Mouse (Mus musculus) A20 (cell line): ENCODE results near the gene Trhr2.

Source experiments
- DNase-seq: peaks from one replicate; pipeline ENCODE4 v3.0.0-alpha.2; 2011; ENCODE audit warnings: low read depth, low spot score

The Trhr2 gene

DNA sequence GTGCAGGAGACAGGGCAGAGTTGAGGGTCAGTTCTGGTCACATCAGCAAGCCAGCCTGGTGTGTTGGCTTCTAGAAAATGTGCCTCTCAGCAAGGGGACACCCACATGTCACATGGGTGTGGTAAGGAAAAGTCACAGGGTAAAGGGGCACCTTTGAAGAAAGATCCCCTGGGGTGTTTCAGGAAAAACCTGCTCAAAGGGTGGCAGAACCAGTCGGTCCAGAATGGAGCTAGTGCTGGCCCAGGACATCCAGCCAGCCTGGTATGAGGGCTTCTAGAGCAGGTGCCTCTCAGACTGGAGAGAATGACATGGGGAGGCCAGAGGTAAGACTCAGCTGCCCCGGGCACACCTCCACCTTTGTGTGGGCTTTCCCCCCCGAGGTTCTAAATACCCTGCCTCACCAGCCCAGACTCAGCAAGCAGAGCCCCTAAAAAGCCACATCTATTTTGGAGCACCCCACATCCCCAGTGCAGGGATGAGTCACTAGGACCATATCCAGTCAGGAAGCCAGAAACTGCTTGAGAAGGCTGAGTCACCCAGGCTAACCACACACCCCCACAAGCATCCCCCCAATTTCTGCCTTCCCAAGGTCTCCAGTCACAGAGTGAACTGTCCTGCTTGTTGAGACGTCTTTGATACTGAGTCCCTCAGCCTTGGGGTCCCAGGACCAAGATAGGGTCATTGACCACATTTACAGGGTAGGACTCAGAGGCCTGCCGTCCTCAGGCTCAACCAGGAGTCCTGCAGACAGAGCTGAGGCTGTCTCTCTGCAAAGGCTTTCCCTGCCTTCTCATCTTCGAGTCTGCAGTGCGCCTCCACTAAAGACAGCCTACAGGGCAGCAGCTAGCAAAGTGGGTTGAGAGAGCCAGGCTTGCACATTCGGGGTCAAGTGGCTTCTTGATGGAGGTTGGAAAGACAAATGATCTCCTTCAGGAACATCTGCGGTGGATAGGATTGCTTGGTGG is 4.6 kb downstream of the Trhr2 start:
- DNase-seq, result no peak

DNA sequence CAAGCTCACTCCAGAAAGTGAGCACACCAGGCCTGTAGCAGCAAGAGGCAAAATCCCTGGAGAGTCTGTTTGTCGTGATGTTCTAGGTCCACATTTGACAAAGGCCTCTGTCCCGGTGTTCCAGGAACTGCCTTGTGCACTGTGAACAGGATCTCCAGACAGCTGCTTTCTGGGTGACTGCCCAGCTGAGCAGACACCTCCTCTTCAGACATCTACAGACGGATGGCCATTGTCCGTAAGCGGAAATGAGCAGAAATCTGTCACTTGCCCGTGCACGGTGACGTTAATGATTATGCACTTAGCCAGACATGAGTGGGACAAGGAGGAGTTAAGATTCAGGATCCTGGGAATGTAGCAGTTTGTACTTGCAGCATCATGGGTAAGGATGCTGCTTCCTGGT is 6.4 kb downstream of the Trhr2 start:
- DNase-seq, result no peak

GRCm38 (mm10) chr8:122350309-122351089 is 10.0 kb downstream of the Trhr2 start:
- DNase-seq, result no peak

DNA sequence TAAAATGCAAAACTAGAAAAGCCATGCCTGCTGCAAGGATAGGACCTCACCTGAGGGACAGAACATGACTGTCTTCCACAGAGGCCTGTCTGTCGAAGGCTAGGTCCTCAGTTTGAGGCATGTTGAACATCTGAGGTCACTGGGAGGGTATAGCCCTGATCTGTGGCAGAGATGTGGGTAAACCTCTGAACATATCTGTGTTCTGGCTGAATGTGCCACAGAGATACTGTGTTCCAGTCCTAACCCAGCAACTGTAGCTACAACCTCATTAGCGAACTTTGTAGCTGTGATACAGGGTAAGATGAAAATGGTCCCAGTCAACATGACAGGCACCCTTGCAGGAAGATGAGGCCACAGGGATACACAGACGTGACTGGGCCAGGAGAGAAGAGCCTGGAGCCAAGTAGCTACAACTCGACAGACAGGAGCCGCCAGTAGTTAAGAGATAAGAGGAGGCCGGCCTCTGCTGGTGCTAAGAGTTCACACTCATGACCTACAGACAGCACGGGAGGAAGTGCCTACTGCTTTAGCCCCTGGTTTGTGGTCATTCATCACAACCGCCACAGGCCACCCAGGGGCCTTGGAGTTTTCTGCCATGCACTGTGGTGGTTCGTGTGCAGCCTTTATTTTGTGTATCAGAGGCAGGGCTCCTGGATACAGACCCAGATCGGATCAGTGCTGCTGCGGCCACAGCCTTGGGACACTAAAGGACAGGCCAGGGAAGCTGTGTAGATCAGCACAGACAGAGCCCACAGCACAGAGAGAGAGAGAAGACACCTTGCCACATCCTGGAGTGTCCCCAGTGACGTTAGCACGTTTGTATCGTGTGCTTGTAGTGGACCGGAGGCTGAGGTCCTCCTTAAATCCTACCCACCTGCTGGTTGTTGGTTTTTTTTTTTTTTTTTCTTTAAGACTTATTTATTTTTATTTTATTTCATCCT is 10.9 kb downstream of the Trhr2 start:
- no peak for DNase-seq

GRCm38 (mm10) chr8:122347811-122348552 is 12.6 kb downstream of the Trhr2 start:
- DNase-seq, result no peak

GRCm38 (mm10) chr8:122345181-122346095 is 15.1 kb downstream of the Trhr2 start:
- DNase-seq, result no peak

DNA sequence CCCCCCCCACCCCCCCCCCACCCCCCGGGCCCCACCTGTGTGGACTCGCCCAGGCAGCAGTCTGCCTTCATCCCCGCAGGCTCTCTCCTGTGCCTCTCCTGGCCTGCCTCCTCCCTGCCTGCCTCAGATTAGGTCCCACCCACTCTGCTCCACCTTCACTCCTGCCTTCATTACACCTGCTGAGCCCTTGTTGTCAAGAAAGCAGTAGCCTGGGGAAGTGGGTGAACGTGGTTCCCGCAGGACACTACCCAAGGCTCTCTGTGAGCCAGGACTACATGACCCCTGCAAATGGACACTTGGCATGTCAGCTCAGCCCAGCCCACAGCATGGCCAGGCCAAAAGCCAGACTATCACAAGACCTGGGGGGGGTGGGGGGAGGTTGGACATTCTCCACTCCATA is 16.3 kb downstream of the Trhr2 start:
- no peak for DNase-seq

DNA sequence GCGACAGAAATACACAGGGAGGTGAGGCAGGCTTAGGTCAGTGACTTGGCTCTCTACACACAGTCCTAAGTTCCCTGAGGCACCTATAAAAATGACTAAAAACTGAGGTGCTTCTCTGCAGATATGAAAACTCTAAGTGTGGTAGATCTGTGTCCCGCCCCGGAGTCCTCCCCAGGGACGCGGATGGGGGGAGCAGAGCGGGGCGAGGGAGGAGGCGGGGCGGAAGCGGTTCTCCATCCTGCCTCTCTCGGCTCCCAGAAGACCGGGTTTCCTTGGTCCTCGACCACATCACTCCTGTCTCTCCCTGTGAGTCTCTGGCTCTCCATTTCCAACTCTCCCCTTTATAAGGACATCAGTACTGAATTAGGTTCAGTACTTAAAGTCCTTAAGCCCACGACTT is 16.8 kb downstream of the Trhr2 start:
- DNase-seq, result no peak

DNA sequence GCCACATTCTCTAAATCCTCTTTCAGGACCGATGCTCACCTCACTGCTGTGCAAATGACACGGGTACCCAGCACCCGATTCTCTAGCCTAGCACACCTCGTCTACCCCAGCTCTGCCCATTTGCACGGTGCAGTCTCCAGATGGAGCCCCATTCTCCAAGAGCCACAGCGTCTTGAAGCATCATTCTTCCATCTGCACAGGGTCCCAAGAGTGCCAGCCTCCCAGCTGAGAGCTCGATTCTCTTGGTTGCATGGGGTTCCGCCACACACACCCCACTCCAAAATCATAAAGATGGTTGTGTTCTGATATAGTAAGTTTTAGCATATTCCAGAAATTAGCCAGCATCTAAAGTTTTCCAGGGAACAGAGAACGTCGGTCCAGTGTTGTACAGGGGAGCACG is 17.2 kb downstream of the Trhr2 start:
- DNase-seq, result no peak

DNA sequence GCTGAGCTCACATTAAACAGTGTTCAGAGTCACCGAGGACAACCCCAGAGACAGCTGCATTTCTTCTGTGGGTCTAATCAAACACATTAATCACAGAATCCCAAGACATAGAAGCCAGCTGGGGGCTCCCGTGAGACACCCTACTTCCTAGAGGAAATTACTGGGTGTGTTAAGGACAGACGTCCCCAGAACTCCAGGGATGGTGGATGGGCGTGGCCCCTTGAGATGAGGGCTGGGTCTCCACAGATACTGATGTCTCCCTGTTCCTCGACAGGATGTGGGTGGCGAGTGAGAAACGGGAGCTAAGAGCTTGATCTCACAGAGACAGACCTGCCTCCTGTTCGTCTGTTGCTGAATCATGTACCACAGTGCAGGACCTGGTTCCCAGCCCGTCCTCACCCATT is 17.7 kb downstream of the Trhr2 start:
- no peak for DNase-seq

- no peak for DNase-seq
Observed at GRCm38 (mm10) chr8:122342362-122342761, 18.2 kb downstream of the Trhr2 start.

- no peak for DNase-seq
Observed at GRCm38 (mm10) chr8:122341790-122342189, 18.8 kb downstream of the Trhr2 start.

DNA sequence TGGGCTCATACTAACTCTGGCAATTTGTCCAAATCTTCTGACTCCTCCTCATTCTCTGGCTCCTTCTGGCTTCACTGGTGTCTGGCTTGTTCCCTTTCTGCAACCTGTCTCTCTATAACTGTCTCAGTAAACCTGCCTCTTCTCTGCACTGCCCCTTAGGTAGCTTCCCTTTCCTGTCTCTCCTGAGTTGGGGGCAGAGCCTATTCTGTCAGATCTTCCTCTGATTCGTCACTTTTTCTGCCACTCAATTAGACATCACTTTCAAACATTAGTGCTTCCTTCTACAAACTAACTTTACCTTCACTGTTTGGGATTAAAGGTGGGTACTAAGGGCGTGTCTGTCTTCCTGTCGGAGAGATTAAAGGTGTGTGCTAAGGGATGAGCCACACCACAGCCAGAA is 19.8 kb downstream of the Trhr2 start:
- DNase-seq, result peak; percentile 45

GRCm38 (mm10) chr8:122338852-122339251 is 21.7 kb downstream of the Trhr2 start:
- no peak for DNase-seq

DNA sequence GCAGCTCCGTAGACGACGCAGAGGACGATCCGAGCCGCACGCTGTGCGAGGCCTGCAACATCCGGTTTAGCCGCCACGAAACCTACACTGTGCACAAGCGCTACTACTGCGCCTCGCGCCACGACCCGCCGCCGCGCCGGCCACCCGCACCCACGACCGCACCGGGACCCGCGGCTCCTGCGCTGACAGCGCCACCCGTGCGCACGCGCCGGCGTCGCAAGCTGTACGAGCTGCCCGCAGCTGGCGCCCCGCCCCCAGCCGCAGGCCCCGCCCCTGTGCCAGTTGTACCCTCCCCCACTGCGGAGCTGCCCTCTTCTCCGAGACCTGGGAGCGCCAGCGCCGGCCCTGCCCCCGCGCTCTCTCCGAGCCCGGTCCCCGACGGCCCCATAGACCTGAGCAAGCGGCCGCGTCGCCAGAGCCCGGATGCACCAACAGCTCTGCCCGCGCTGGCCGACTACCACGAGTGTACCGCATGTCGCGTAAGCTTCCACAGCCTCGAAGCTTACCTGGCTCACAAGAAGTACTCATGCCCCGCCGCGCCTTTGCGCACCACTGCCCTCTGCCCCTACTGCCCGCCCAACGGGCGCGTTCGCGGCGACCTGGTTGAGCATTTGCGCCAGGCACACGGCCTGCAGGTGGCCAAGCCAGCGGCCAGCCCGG is 24.2 kb downstream of the Trhr2 start:
- no peak for DNase-seq

- DNase-seq, result no peak
Observed at GRCm38 (mm10) chr8:122335638-122336250, 24.8 kb downstream of the Trhr2 start.

DNA sequence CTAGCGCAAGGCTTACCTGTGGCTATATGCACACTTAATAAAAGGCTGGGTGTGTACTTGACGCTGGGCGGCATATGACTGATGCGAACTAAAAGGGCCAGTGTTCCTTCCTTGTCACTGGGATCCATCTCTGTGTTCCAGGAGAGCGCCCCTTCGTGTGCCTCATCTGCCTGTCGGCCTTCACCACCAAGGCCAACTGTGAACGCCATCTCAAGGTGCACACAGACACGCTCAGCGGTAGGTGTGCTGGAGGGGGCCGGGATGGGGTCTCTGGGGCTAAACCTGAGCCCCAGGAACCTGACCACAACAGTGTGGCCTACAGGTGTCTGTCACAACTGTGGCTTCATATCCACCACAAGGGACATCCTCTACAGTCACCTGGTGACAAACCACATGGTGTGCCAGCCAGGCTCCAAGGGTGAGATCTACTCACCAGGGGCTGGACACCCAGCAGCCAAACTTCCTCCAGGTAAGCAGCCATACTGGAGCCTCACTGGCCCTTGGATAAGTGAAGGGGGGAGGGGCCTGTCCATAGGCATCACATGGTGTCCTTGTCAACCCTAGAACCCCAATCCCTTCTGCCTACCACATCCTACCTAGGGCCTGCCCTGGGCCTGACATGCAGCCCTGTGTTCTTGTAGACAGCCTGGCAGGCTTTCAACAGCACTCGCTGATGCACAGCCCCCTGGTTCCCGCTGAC is 25.6 kb downstream of the Trhr2 start:
- no peak for DNase-seq

GRCm38 (mm10) chr8:122333531-122333930 is 27.0 kb downstream of the Trhr2 start:
- no peak for DNase-seq
